In the genomic region with DNA sequence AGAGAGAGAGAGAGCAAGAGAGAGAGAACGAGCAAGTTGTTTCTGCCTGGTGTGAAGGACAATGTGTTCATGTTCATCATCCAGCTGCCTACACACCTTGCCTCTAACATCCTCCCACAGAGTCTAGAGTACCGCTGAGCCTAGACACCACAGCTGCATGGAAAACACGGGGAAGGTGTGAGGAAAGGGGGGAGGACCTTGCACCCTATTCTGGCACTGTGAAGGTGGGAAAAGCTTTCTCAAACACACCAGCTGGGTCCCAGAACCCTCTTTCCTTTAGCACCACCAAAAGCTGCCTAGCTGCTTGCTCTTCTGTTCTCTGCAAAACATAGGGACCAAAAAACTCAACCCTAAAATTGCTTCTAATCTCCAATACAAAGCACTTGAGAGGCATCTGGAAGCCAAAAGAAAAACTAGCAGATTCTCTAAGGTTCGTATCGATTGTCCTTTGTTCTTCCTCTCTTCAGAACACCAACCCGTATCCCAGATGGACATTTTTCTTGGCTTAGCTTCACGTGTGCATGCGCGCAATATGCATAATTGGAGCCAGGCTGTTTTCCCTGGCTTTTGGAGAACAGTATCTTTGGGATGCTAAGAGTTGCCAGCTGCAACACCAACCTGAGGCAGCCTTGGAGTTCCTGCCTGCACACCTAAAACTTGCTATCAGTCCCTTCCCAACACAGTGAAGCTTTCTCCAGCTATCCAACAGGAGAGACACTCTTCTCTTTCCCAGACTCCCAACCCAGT, we compare ENCODE assay signal across 18 mouse cellular contexts. TPM values are rescaled to one million over a fixed set of nuclear protein-coding genes. Genes with fewer than 3 reads are reported as not detected.
A peak's percentile ranks its signal among the peaks of the same experiment; 100 is the strongest.
DNase-seq lines count a peak whose midpoint lies in the region; ATAC-seq and TF ChIP-seq lines count a peak whose summit lies in the region.
"Had no signal": no experiment of that assay in that cellular context is flagged by ENCODE, and none has a peak within 500 bp of the region (broad histone marks: within the 10 kb centered on the region; RNA-seq: fewer than 3 reads in every experiment).

No protein-coding gene starts in this region.

- DNase-seq in forebrain, postnatal 0 days, result peak; percentile 54
- DNase-seq in right cerebral cortex, adult 18-20 months, result peak; percentile 39
- no peak for DNase-seq in right cerebral cortex, postnatal 36 days (ENCODE audit: low spot score in 2 of 2)
- DNase-seq in embryonic facial prominence, embryonic 14.5 days (ENCODE audit: low spot score), result peak; percentile 51
- no peak for DNase-seq in lung, postnatal 14 days
- DNase-seq in lung, adult 18-20 months, result no peak
- DNase-seq: gastrocnemius, postnatal 36 days; heart, postnatal 4 days; kidney, adult 8-10 months; kidney, postnatal 36 days; spleen, adult 18-20 months; thymus, postnatal 4 days had no signal

- H3K9me3 ChIP-seq in forebrain, postnatal 0 days (ENCODE audit: low read length), result no peaks in the 10 kb centered on the region
- peaks cover 5% of the 10 kb centered on the region for H3K9me3 ChIP-seq in forebrain, embryonic 13.5 days (replicated peaks)
- peaks cover 5% of the 10 kb centered on the region; the same call in 1 of the 2 replicates for H3K9me3 ChIP-seq in embryonic facial prominence, embryonic 14.5 days (ENCODE audit: control insufficient read depth, low read length)
- H3K9me3 ChIP-seq: G1E; lung, embryonic 15.5 days had no signal

- 54% methylated on average over 9 of the region's 9 CpGs for WGBS in forebrain, postnatal 0 days
- 74% methylated on average over 9 of the region's 9 CpGs for WGBS in forebrain, embryonic 13.5 days
- WGBS in embryonic facial prominence, embryonic 14.5 days, result 38% methylated on average over 9 of the region's 9 CpGs

- H3K36me3 ChIP-seq in forebrain, postnatal 0 days (ENCODE audit: insufficient read depth), result no peaks in the 10 kb centered on the region
- no peaks in the 10 kb centered on the region for H3K36me3 ChIP-seq in forebrain, embryonic 13.5 days (ENCODE audit: poor library complexity, severe bottlenecking)
- H3K36me3 ChIP-seq in embryonic facial prominence, embryonic 14.5 days (ENCODE audit: control insufficient read depth, insufficient read depth, low read length), result no peaks in the 10 kb centered on the region
- H3K36me3 ChIP-seq: G1E; lung, embryonic 15.5 days had no signal

- TF ChIP-seq CTCF in forebrain, postnatal 0 days (IDR thresholded peaks at IDR 0.05; ENCODE audit: low read depth), result no peak

- no peak overlapping the region for H3K27ac ChIP-seq in forebrain, postnatal 0 days (ENCODE audit: low read depth, low read length)
- no peak overlapping the region for H3K27ac ChIP-seq in forebrain, embryonic 13.5 days
- peak overlapping the region; percentile 21; the same call in 1 of the 2 replicates for H3K27ac ChIP-seq in embryonic facial prominence, embryonic 14.5 days (replicated peaks; ENCODE audit: low read depth, low read length)
- H3K27ac ChIP-seq: lung, embryonic 15.5 days; stomach, postnatal 0 days had no signal

- H3K4me1 ChIP-seq in forebrain, postnatal 0 days (ENCODE audit: insufficient read depth), result no peaks in the 10 kb centered on the region
- no peaks in the 10 kb centered on the region for H3K4me1 ChIP-seq in forebrain, embryonic 13.5 days
- H3K4me1 ChIP-seq in embryonic facial prominence, embryonic 14.5 days (ENCODE audit: control insufficient read depth, insufficient read depth, low read length), result peaks cover 23% of the 10 kb centered on the region

- peak; percentile 66 for ATAC-seq in forebrain, postnatal 0 days
- ATAC-seq in forebrain, embryonic 13.5 days, result no peak
- ATAC-seq in embryonic facial prominence, embryonic 14.5 days (ENCODE audit: low read depth), result no peak

- H3K27me3 ChIP-seq in forebrain, postnatal 0 days (ENCODE audit: insufficient read depth, low read length), result peaks cover 4% of the 10 kb centered on the region
- H3K27me3 ChIP-seq in forebrain, embryonic 13.5 days, result peaks cover 49% of the 10 kb centered on the region
- H3K27me3 ChIP-seq in embryonic facial prominence, embryonic 14.5 days (replicated peaks; ENCODE audit: control insufficient read depth, insufficient read depth, low read length), result no peaks in the 10 kb centered on the region
- H3K27me3 ChIP-seq: heart, embryonic 12.5 days; lung, embryonic 15.5 days had no signal

- H3K4me2 ChIP-seq in forebrain, postnatal 0 days (ENCODE audit: low read depth), result no peak overlapping the region
- H3K4me2 ChIP-seq in forebrain, embryonic 13.5 days, result no peak overlapping the region
- H3K4me2 ChIP-seq in embryonic facial prominence, embryonic 14.5 days (ENCODE audit: low read depth, low read length), result peak overlapping the region; percentile 8; the same call in 1 of the 2 replicates
- H3K4me2 ChIP-seq: heart, embryonic 12.5 days; liver, embryonic 11.5 days; lung, embryonic 15.5 days had no signal

- no peak overlapping the region for H3K4me3 ChIP-seq in forebrain, postnatal 0 days (ENCODE audit: low read depth, low read length)
- H3K4me3 ChIP-seq in forebrain, embryonic 13.5 days, result no peak overlapping the region
- no peak overlapping the region for H3K4me3 ChIP-seq in embryonic facial prominence, embryonic 14.5 days (ENCODE audit: low read depth, low read length)
- H3K4me3 ChIP-seq: heart, embryonic 12.5 days; lung, embryonic 15.5 days had no signal

- H3K9ac ChIP-seq in forebrain, postnatal 0 days, result no peak overlapping the region
- H3K9ac ChIP-seq in forebrain, embryonic 13.5 days, result no peak overlapping the region
- no peak overlapping the region for H3K9ac ChIP-seq in embryonic facial prominence, embryonic 14.5 days (ENCODE audit: low read depth, low read length)
- H3K9ac ChIP-seq: heart, embryonic 12.5 days; lung, embryonic 15.5 days had no signal

RNA-seq across cellular contexts. Expression of a gene that starts 6.7 kb away (rescaled TPM):
- 5.5 and 14.3 TPM in 2 replicates for total RNA-seq in forebrain, postnatal 0 days (2014; rRNA removed)
- 2.3 and 3.4 TPM in 2 replicates for polyA plus RNA-seq in forebrain, postnatal 0 days (2015; fragmentation: Nextera tagmentation; extraction: Ambion mirVana)
- polyA plus RNA-seq in forebrain, embryonic 13.5 days (2015; fragmentation: Nextera tagmentation; extraction: Ambion mirVana), result 1.3 and 2.1 TPM in 2 replicates
- polyA plus RNA-seq in embryonic facial prominence, embryonic 14.5 days (2014; fragmentation: Nextera tagmentation; extraction: Ambion mirVana), result 35.6 and 36.5 TPM in 2 replicates
- polyA plus RNA-seq: G1E had no signal

RNA-seq across cellular contexts. Expression of a gene that starts 48.2 kb away (rescaled TPM):
- total RNA-seq in forebrain, postnatal 0 days (2014; rRNA removed), result 4.3 and 4.6 TPM in 2 replicates
- 2.1 and 2.3 TPM in 2 replicates for polyA plus RNA-seq in forebrain, postnatal 0 days (2015; fragmentation: Nextera tagmentation; extraction: Ambion mirVana)
- polyA plus RNA-seq in forebrain, embryonic 13.5 days (2015; fragmentation: Nextera tagmentation; extraction: Ambion mirVana), result 1.1 TPM in 2 replicates
- 4.2 and 5.0 TPM in 2 replicates for polyA plus RNA-seq in embryonic facial prominence, embryonic 14.5 days (2014; fragmentation: Nextera tagmentation; extraction: Ambion mirVana)
- polyA plus RNA-seq: G1E had no signal

Comparison
In these comparisons a context has a peak if more than half of its experiments do, and no peak if none do; other contexts are left out.
1. DNase-seq: peak in forebrain, postnatal 0 days (single experiment), right cerebral cortex, adult 18-20 months (single experiment) and embryonic facial prominence, embryonic 14.5 days (single experiment); none in right cerebral cortex, postnatal 36 days (0 of 2), lung, postnatal 14 days (single experiment) and lung, adult 18-20 months (0 of 2).